Mouse (Mus musculus) gastrocnemius, postnatal 36 days (tissue): Measurements from ENCODE around the gene Sh3kbp1. TPM values are rescaled to one million over a fixed set of nuclear protein-coding genes. Genes with fewer than 3 reads are reported as not detected.

ENCODE experiments used
- DNase-seq, 2 experiments: peaks; one replicate each; pipeline ENCODE4 v3.0.0; 2022
- intact Hi-C: fragments of 180-260 bp; cut with DNase I; formaldehyde crosslinking; loops from one replicate; pipeline ENCODE4 v1.15.1; 2025
- total RNA-seq, 2 experiments: library from RNA; stranded (reverse); gene quantifications; 2 replicates each; pipeline ENCODE4 v1.2.3; 2021

Sh3kbp1 gene
- total RNA-seq, 2 experiments from 2014 or later: 22.9 to 26.4 TPM

- intact Hi-C loops: no loop called here
These were observed 106.9 kb downstream of the Sh3kbp1 start for GRCm38 (mm10) chrX:159733948-159734347.

GRCm38 (mm10) chrX:159735513-159736099, 108.5 kb downstream of the Sh3kbp1 start:
- intact Hi-C loops: no loop called here
- no peak for DNase-seq

More at GRCm38 (mm10) chrX:159733948-159734347, 106.9 kb downstream of the Sh3kbp1 start:
- DNase-seq: no peak

GRCm38 (mm10) chrX:159737344-159737743, 110.3 kb downstream of the Sh3kbp1 start:
- no peak for DNase-seq
- intact Hi-C loops: no loop called here

DNA sequence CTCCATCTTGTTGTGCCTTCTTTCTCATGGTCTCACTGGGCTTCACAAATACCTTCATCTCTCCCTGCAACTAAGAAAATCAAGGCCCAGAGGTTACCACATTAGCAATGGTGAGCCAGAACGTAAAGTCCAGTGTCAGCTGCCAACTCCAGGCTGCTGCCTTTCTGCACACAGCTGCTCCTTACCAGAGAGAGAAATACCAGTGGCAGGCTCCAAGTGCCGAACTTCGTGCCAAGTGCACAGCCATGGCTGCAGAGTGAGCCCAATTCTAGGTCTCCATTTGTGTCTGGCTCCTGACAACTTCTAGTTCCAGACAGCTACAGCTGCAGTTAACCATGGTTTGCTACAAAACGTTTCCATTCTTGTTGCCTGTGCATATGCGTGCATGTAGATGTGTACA, 117.0 kb downstream of the Sh3kbp1 start:
- peak; percentile 7 to 17 for DNase-seq

GRCm38 (mm10) chrX:159744620-159745019, 117.5 kb downstream of the Sh3kbp1 start:
- intact Hi-C loops: no loop called here
- no peak for DNase-seq

More for the DNA sequence above, 117.0 kb downstream of the Sh3kbp1 start:
- intact Hi-C loops: no loop called here

DNA sequence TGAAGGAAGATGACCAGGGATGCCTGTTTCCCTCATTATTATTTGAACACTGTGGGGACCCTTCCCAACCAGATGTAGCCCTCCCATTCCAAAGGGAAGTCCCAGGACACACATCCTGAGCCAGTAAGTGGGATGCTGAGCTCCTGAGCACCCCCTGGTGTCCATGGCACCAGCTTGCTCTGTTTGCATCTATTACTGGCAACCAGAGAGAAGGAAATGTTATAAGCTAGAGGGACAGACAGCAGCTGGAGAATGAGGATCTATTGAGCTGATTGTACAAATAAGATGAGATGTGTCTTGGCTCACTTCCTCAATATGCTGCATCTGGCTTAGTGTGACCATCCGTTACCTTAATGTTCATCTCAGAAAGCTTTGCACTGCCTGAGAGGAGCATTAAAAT, 124.8 kb downstream of the Sh3kbp1 start:
- intact Hi-C loops: loop anchor here (10.0 kb wide), 1 partner anchor 127 kb away; the partner anchor contains the start of gene Sh3kbp1

GRCm38 (mm10) chrX:159756261-159756660, 129.2 kb downstream of the Sh3kbp1 start:
- DNase-seq: no peak
- intact Hi-C loops: loop anchor here (10.0 kb wide), 1 partner anchor 131 kb away; the partner anchor contains the start of gene Sh3kbp1

More for the DNA sequence above, 124.8 kb downstream of the Sh3kbp1 start:
- DNase-seq: peak; percentile 9 to 16

DNA sequence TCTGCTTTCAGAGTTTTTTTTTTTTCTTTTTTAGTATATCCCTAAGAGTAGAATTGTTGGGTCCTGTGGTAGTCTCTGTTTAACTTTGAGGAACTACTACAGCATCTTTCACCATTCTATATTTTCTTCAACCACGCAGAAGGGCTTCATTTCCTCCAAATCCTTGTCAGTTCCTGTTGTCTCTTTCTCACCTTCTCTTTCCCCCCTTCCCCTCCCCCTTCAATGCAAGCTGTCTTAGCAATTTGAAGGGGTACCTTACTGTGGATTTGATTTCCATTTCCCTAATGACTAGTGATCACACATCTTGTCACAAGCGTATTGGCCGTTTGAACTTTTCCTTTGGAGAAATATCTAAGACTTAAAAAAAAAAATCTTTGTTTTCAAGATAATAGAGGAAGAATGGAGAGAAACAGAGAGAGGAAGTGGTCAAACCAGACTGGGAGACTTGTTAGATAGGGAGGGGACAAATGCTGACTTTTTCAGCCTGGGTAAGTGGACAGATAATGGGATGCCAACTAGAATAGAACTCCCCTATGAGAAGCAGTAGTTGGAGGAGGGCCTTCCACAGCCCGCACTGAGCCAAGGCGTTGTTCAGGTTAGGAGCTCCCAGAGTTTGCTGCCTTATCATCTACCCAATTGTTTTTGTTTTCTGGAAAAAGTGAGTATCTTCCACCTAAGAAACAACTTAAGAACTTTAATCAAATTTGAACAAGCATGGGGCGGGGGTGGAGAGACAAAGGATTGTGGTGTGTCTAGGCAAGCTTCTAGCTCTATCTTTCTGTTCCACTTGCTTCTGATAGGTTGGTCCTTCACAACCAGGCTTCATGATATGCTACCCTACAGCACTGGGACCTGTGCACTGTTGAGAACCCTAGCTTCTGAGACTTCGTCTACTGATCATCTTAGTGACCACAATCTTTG, 130.1 kb downstream of the Sh3kbp1 start:
- intact Hi-C loops: loop anchor here (10.0 kb wide), 1 partner anchor 132 kb away; the partner anchor contains the start of gene Sh3kbp1
- no peak for DNase-seq

- intact Hi-C loops: loop anchor here (10.0 kb wide), 1 partner anchor 133 kb away; the partner anchor contains the start of gene Sh3kbp1
- DNase-seq: no peak
These were observed 130.9 kb downstream of the Sh3kbp1 start for GRCm38 (mm10) chrX:159757854-159758540.

DNA sequence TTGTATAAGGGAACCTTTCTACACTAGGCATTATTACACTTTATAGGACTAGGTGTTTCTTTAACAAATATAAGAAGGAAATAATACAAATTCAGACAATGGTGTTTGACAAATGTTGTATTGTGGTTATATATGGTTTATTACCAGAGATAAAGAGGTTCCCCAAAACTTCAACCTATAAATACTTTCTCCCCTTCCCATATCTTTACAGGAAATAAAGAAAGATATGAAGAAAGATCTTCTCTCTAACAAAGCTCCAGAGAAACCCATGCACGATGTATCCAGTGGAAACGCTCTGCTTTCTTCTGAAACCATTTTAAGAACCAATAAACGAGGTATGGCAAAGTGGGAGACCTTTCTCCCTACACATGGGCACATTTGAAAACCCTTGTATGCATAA, 136.7 kb downstream of the Sh3kbp1 start:
- no peak for DNase-seq
- intact Hi-C loops: no loop called here

DNA sequence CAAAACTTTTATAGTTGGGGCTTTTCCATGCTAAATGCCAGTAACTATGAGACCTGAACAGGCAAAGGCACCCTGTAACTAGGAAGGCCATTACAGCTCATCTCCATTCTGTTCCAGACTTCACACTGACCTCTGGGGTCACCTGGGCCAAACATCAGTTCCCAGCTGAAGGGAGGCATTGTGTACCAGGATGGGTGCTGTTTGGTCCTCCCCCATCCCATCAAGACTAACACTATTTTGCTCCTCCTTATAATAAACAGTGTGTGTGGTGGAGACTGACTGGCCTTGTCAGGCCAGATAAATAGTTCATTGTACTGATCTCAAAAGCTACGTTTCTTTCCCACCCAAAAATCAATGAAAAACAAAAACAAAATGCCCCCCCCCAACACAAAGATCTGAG, 138.8 kb downstream of the Sh3kbp1 start:
- DNase-seq: no peak
- intact Hi-C loops: no loop called here

DNA sequence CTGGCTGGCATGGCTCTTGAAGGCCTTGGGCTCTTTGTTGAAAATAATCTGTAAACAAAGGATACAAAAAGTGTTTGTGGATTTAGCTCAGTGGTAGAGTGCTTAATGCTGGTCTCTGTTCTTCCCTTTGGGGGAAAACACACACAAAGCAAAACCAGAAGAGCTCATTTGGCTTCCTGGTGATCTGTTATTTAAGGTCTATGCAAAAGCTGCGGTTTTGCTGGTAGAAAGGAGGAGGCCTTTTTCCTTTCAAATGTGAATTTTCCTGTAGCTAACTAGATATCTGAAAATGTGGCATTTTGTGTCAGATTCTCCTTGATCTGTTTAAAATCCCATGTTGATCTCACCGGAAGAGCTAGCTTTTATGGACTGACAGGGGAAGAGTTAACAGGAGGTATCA, 141.9 kb downstream of the Sh3kbp1 start:
- intact Hi-C loops: no loop called here

DNA sequence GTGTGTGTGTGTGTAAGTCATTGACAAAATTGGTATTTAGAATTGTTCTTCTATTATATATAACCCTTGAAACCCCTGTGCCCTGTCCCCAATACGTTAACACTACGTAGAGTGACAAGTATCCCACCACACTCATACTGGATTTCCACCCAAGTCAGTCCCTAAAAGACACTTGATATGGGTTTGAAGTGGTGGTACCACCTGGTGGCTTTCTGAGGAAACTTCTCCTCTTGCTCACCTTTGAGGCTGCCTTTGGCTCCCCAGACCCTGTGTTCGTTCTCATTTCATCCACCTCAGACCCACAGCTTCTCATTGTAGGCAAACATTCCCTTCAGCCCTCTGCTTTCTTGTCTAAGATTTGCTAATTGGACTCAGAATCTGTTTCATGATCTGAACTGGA, 142.7 kb downstream of the Sh3kbp1 start:
- intact Hi-C loops: no loop called here
- DNase-seq: no peak

More for the DNA sequence above, 141.9 kb downstream of the Sh3kbp1 start:
- DNase-seq: no peak

- intact Hi-C loops: no loop called here
- DNase-seq: no peak
These were observed 145.1 kb downstream of the Sh3kbp1 start for GRCm38 (mm10) chrX:159772137-159772536.

DNA sequence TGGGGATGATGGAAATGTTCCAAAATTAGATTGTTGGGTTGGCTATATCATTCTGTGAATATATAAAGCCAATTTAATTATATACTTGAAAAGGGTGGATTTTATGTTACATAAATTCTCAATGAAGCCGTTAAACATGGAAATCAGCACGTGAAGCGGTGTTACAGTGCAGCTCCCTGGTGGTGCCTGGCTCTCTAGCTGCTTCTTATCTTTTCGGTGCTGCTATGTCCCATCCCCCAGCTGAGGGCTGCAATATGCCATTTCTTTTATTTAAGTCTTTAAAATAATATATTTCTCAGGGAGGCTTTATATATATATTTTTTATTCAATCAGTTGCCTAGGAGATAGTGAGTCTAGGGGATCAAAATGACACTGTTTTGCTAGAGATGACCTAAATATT, 148.0 kb downstream of the Sh3kbp1 start:
- intact Hi-C loops: no loop called here
- DNase-seq: no peak

GRCm38 (mm10) chrX:159778787-159779186, 151.7 kb downstream of the Sh3kbp1 start:
- intact Hi-C loops: no loop called here
- DNase-seq: no peak

DNA sequence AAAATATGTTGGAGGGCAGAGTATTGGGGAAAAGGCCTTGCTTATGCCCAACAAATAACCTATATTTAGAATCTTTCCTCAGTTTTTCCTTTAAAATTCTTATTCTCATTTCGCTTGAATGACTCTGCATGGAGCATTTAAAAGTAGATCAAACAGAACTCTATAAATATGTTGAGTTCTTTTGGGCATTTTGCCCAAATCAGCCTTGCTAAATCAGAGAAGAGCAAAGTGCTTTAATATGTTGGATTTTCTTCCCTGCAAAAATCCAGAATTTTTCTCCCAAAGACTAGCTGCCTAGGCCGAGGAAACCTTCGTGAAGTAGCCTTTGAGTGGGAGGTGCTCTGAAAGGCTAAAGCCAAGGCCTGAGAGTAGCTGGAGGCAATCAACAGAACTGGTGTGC, 163.4 kb downstream of the Sh3kbp1 start:
- intact Hi-C loops: no loop called here
- DNase-seq: no peak

- intact Hi-C loops: no loop called here
- no peak for DNase-seq
These were observed 168.5 kb downstream of the Sh3kbp1 start for GRCm38 (mm10) chrX:159795603-159796002.

GRCm38 (mm10) chrX:159804371-159804770, 177.3 kb downstream of the Sh3kbp1 start:
- no peak for DNase-seq
- intact Hi-C loops: no loop called here

DNA sequence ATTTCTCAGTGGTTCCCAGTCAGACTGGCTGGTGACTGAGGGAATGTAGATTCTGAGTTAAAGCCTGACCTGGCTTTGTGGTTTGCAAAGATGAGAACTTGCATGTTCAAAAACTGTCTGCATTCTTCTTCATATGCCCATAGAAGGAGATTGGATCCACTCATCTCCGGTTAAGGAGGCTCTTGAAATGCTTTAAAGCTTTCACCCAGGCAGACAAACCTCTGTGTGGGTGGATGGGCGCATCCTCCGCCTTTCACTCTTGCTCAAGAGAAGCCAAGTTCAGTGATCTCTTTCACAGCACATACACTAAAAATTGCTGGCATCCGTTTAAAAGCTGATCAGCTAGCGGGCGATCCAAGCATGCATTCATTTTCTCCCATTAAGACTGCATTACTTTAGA, 182.4 kb downstream of the Sh3kbp1 start:
- DNase-seq: no peak
- intact Hi-C loops: no loop called here

- DNase-seq: no peak
- intact Hi-C loops: no loop called here
These were observed 183.4 kb downstream of the Sh3kbp1 start for GRCm38 (mm10) chrX:159810469-159810868.
